Mouse (Mus musculus): Measurements from ENCODE around the gene Pbx4.

DNA sequence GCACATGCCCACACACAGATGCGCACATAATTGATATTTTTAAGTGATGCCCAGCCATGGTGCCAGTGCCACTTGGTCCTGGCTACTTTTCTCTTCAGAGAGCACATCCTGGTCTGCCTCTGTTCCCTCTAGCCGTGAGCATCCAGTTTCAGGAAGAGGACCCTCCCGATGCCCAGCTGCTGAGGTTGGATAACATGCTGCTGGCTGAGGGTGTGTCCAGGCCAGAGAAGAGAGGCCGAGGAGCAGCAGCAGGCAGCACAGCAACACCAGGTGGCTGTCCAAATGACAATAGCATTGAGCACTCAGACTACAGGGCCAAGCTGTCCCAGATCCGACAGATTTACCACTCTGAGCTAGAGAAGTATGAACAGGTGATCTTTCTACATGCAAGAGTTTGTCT, 31.9 kb downstream of the Pbx4 start:
- no peak for TF ChIP-seq MAFK (IDR thresholded peaks at IDR 0.05; ENCODE audit: insufficient replicate concordance, low read length)
- TF ChIP-seq CTCF (conservative IDR thresholded peaks at IDR 0.05 in 1 of 2, IDR thresholded peaks at IDR 0.05 in 1 of 2; ENCODE audit: low read depth in 2 of 2, low read length in 2 of 2): no peak

All from CH12.LX (cell line).